Mouse (Mus musculus) ES-Bruce4 (cell line): Measurements from ENCODE around the gene Arhgap35.

Experiments
- CTCF ChIP-seq: IDR thresholded peaks from one replicate; pipeline ENCODE4 v1.8.1; 2011; ENCODE audit warnings: low read depth, low read length
- POLR2A ChIP-seq: IDR thresholded peaks from one replicate; pipeline ENCODE4 v1.8.1; 2011; ENCODE audit warnings: low read length; ENCODE audit not compliant: insufficient read depth

DNA sequence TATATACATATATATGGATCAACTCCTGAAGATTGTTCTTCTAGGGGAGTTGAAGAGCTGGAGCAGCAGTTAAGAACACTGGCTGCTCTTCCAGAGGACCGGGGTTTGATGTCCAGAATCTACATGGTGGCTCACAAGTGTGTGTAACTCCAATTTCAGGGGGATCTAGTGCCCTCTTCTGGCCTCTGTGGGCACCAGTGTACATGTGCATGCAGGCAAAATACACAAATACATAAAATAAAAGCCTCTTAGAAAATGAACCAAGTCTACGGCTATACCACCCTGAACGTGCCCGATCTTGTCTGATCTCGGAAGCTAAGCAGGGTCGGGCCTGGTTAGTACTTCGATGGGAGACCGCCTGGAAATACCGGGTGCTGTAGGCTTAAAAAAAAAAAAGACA lies 143.2 kb downstream of the Arhgap35 start:
- TF ChIP-seq CTCF (peak; percentile 47), POLR2A (no peak)
